Mouse (Mus musculus): ENCODE data around the gene Adcy1. TPM values are rescaled to one million over a fixed set of nuclear protein-coding genes. Genes with fewer than 3 reads are reported as not detected.

Gene Adcy1
- total RNA-seq (2015; ENCODE audit: low replicate concordance) (not detected in 2 replicates), total RNA-seq (2017; ENCODE audit: low replicate concordance) (not detected in 2 replicates)

GRCm38 (mm10) chr11:7063001-7063584, at the start of gene Adcy1:
TSS of gene Adcy1 (plus strand) at chr11:7063489.
- ATAC-seq (replicated peaks; ENCODE audit: low FRiP score, poor library complexity, severe bottlenecking), result no peak

- ATAC-seq (replicated peaks; ENCODE audit: low FRiP score, poor library complexity, severe bottlenecking), result no peak
Observed at GRCm38 (mm10) chr11:7016907-7017306, 46.4 kb upstream of the Adcy1 start.

GRCm38 (mm10) chr11:7018078-7018477, 45.2 kb upstream of the Adcy1 start:
- ATAC-seq (replicated peaks; ENCODE audit: low FRiP score, poor library complexity, severe bottlenecking), result no peak

- ATAC-seq (replicated peaks; ENCODE audit: low FRiP score, poor library complexity, severe bottlenecking), result no peak
Observed at GRCm38 (mm10) chr11:7019006-7019525, 44.2 kb upstream of the Adcy1 start.

GRCm38 (mm10) chr11:7033063-7033462, 30.2 kb upstream of the Adcy1 start:
- ATAC-seq (replicated peaks; ENCODE audit: low FRiP score, poor library complexity, severe bottlenecking), result no peak

- ATAC-seq (replicated peaks; ENCODE audit: low FRiP score, poor library complexity, severe bottlenecking), result no peak
Observed at GRCm38 (mm10) chr11:7039722-7040121, 23.6 kb upstream of the Adcy1 start.

GRCm38 (mm10) chr11:7040801-7041200, 22.5 kb upstream of the Adcy1 start:
- ATAC-seq (replicated peaks; ENCODE audit: low FRiP score, poor library complexity, severe bottlenecking), result no peak

GRCm38 (mm10) chr11:7047176-7047575, 16.1 kb upstream of the Adcy1 start:
- no peak for ATAC-seq (replicated peaks; ENCODE audit: low FRiP score, poor library complexity, severe bottlenecking)

GRCm38 (mm10) chr11:7047584-7047983, 15.7 kb upstream of the Adcy1 start:
- ATAC-seq (replicated peaks; ENCODE audit: low FRiP score, poor library complexity, severe bottlenecking), result no peak

- ATAC-seq (replicated peaks; ENCODE audit: low FRiP score, poor library complexity, severe bottlenecking), result no peak
Observed at GRCm38 (mm10) chr11:7053710-7054109, 9.6 kb upstream of the Adcy1 start.

GRCm38 (mm10) chr11:7054662-7055265, 8.5 kb upstream of the Adcy1 start:
- ATAC-seq (replicated peaks; ENCODE audit: low FRiP score, poor library complexity, severe bottlenecking), result no peak

- ATAC-seq (replicated peaks; ENCODE audit: low FRiP score, poor library complexity, severe bottlenecking), result no peak
Observed at GRCm38 (mm10) chr11:7055455-7056017, 7.8 kb upstream of the Adcy1 start.

- ATAC-seq (replicated peaks; ENCODE audit: low FRiP score, poor library complexity, severe bottlenecking), result no peak
Observed at GRCm38 (mm10) chr11:7056121-7056520, 7.2 kb upstream of the Adcy1 start.

GRCm38 (mm10) chr11:7057781-7058180, 5.5 kb upstream of the Adcy1 start:
- no peak for ATAC-seq (replicated peaks; ENCODE audit: low FRiP score, poor library complexity, severe bottlenecking)

- no peak for ATAC-seq (replicated peaks; ENCODE audit: low FRiP score, poor library complexity, severe bottlenecking)
Observed at GRCm38 (mm10) chr11:7061961-7062360, 1.3 kb upstream of the Adcy1 start.

- no peak for ATAC-seq (replicated peaks; ENCODE audit: low FRiP score, poor library complexity, severe bottlenecking)
Observed at GRCm38 (mm10) chr11:7062566-7062965, 723 bp upstream of the Adcy1 start.

GRCm38 (mm10) chr11:7063681-7064267, 485 bp downstream of the Adcy1 start:
- ATAC-seq (replicated peaks; ENCODE audit: low FRiP score, poor library complexity, severe bottlenecking), result no peak

GRCm38 (mm10) chr11:7064484-7065185, 1.3 kb downstream of the Adcy1 start:
- no peak for ATAC-seq (replicated peaks; ENCODE audit: low FRiP score, poor library complexity, severe bottlenecking)

GRCm38 (mm10) chr11:7065388-7065787, 2.1 kb downstream of the Adcy1 start:
- ATAC-seq (replicated peaks; ENCODE audit: low FRiP score, poor library complexity, severe bottlenecking), result no peak

- ATAC-seq (replicated peaks; ENCODE audit: low FRiP score, poor library complexity, severe bottlenecking), result no peak
Observed at GRCm38 (mm10) chr11:7065876-7066275, 2.6 kb downstream of the Adcy1 start.
